Mouse (Mus musculus) liver, embryonic 11.5 days (tissue): ENCODE measurements around the gene Pyy. TPM values are rescaled to one million over a fixed set of nuclear protein-coding genes. Genes with fewer than 3 reads are reported as not detected.
A peak's percentile ranks its signal among the peaks of the same experiment; 100 is the strongest.

Experiments
- ATAC-seq: fragments of 200-750 bp; cut with Nextera tagmentation; replicated peaks from 2 replicates; pipeline ENCODE4 v1.8.0; 2017; ENCODE audit warnings: moderate number of reproducible peaks, mild to moderate bottlenecking, moderate TSS enrichment, moderate library complexity; ENCODE audit not compliant: low FRiP score
- DNase-seq: peaks from one replicate; pipeline ENCODE4 v3.0.0-alpha.2; 2017; ENCODE audit warnings: low spot score
- H3K27ac ChIP-seq: fragments of 300-500 bp; sonication (generic); 2 replicates; pipeline ENCODE4 v1.5.1; 2014; ENCODE audit warnings: mild to moderate bottlenecking, low read depth, low read length, control low read depth
- H3K27me3 ChIP-seq: fragments of 300-500 bp; sonication (generic); replicated peaks from 2 replicates; pipeline ENCODE4 v1.6.1; 2014; ENCODE audit warnings: low read length, mixed read lengths; ENCODE audit not compliant: control insufficient read depth, insufficient read depth
- H3K36me3 ChIP-seq: fragments of 300-500 bp; sonication (generic); 2 replicates; pipeline ENCODE4 v1.6.1; 2014; ENCODE audit warnings: mild to moderate bottlenecking, low read length, moderate library complexity, mixed read lengths; ENCODE audit not compliant: control insufficient read depth, insufficient read depth
- H3K4me1 ChIP-seq: fragments of 300-500 bp; sonication (generic); replicated peaks from 2 replicates; pipeline ENCODE4 v1.6.1; 2014; ENCODE audit warnings: low read length, mixed read lengths; ENCODE audit not compliant: control insufficient read depth, insufficient read depth
- H3K4me2 ChIP-seq: fragments of 300-500 bp; sonication (generic); 2 replicates; pipeline ENCODE4 v1.6.1; 2014; ENCODE audit warnings: mild to moderate bottlenecking, control low read depth, moderate library complexity
- H3K4me3 ChIP-seq: fragments of 300-500 bp; sonication (generic); 2 replicates; pipeline ENCODE4 v1.5.1; 2014; ENCODE audit warnings: low read depth, low read length, control low read depth
- H3K9ac ChIP-seq: fragments of 300-500 bp; sonication (generic); 2 replicates; pipeline ENCODE4 v1.6.1; 2014; ENCODE audit warnings: low read depth, low read length, control low read depth
- H3K9me3 ChIP-seq: fragments of 300-500 bp; sonication (generic); 2 replicates; pipeline ENCODE4 v1.6.1; 2016; ENCODE audit warnings: low read length, inconsistent platforms, mixed read lengths; ENCODE audit not compliant: control insufficient read depth
- WGBS: fragments of 180-500 bp; shearing (Covaris S2); extraction: QIAGEN DNeasy Blood & Tissue Kit; methylation state at CpG from one replicate; pipeline ENCODE4 v1.1.7; 2014; 5-methylcytosine and 5-hydroxymethylcytosine counted together
- polyA plus RNA-seq: library from polyadenylated mRNA; unstranded; fragments of >200 nt; fragmentation: Nextera tagmentation; extraction: Ambion mirVana; gene quantifications from 2 replicates; pipeline ENCODE4 v1.2.1, GENCODE M21; 2014

Pyy gene
- polyA plus RNA-seq, 1 experiment from 2014 or later: 1.0 TPM

DNA sequence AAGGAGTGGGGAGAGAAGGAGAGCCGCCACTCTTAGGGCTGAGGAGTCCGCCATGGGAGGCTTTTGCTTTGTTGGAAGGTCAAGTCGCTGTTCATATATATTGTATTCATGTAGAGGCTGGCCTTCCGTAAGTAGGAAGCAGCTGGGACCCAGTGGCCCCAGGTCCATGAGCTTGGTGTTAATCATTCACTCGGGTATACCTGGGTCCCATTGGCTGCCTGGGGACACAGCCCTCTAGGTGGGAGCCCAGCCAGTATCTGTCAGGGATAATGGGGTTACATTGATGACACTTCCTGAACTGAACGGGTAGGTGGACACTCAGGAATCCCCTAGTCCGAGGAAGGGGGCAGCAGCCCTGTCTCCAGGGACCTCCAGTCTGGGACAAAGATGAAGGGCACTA, 34.7 kb upstream of the Pyy start:
- Histone ChIP-seq H3K9me3 (no peaks in the 10 kb centered on the region), H3K4me2 (peak overlapping the region; percentile 17), H3K9ac (no peak overlapping the region), H3K4me1 (peaks cover 15% of the 10 kb centered on the region), H3K36me3 (no peaks in the 10 kb centered on the region), H3K27ac (peak overlapping the region; percentile 43), H3K27me3 (peaks cover 49% of the 10 kb centered on the region), H3K4me3 (no peak overlapping the region)
- 59% methylated on average over 7 of the region's 7 CpGs for WGBS
- no peak for DNase-seq
- ATAC-seq: 0 out of 2 replicates have a peak, but pooled peaks have one; percentile 22

DNA sequence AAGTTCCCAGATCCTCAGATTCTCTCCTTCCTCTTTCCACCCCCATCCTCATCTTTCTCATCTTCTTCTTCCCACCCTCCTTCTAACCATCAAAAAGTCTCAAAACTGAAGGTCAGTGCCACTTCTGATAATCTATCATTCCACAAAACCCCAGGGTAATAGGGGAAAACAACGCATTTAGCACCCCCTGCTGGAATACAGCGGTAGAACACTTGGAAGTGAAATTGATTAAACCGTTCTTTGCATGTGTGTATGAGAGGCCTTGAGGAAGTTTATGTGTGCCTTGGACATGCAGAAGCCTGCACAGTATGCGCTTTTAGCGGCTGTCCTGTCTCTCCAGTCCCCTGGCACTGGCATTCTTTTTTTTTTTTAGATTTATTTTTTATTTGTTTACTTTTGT, 32.9 kb upstream of the Pyy start:
- 4% methylated on average over 5 of the region's 5 CpGs for WGBS
- ATAC-seq (no peak), DNase-seq (no peak)
- Histone ChIP-seq H3K27me3 (peaks cover 36% of the 10 kb centered on the region), H3K4me1 (peaks cover under 1% of the 10 kb centered on the region), H3K36me3 (no peaks in the 10 kb centered on the region), H3K4me3 (no peak overlapping the region), H3K4me2 (no peak overlapping the region), H3K27ac (no peak overlapping the region), H3K9me3 (no peaks in the 10 kb centered on the region), H3K9ac (no peak overlapping the region)

DNA sequence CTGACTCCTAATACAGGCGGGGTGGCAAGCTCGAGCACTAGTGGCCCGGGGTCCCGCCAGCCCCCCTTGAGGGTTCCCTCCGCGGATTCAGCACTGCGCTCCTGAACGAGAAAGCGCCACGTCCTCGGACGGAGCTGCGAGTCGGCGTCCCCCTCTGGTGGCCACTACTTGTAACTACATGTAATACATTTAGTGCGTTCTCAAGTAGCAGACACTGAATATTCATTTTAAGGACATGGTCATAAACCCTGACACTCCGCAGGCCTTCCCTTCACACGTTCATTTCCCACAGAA, 30.8 kb upstream of the Pyy start:
- WGBS: under 1% methylated on average over 18 of the region's 18 CpGs

DNA sequence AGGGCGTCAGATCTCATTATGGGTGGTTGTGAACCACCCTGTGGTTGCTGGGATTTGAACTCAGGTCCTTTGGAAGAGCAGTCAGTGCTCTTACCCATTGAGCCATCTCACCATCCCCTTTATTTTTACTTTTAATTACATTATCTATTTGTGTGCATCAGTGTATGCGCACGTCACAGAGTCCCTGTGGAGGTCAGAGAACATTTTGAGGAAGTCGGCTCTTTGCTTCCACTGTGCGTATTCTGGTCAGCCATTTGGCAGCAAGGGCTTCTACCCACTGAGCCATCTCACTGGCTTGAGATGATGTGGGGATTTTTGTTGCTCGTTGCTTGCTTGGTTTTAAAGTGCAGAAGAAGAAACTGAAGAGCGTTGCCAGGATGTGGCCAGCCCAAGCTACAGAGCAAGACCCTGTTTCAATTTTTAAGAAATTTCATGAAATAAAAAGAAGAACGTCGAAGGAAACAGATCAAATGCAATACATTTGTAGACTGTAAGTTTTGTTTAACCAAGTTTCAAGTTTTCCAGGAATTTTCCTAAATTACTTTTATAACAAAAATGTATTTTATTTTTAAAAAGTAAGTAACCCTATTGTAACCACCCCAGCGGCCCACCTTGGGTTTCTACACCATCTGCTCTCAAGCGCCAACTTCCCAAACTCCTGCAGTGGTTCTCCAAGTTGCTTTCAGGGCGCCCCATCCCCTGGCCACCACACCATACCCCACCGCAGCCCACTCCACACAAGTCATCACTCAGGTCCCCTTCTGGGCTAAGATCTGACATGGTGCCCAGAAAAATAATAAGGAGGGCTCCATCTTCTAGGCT, 30.2 kb upstream of the Pyy start:
- ATAC-seq (no peak), DNase-seq (no peak)
- H3K27ac ChIP-seq: no peak overlapping the region
- no peaks in the 10 kb centered on the region; the same call in 1 of the 2 replicates for H3K4me1 ChIP-seq
- H3K36me3 ChIP-seq: no peaks in the 10 kb centered on the region
- H3K9me3 ChIP-seq: no peaks in the 10 kb centered on the region
- peaks cover 17% of the 10 kb centered on the region for H3K27me3 ChIP-seq
- peak overlapping the region; percentile 62 for H3K4me2 ChIP-seq
- peak overlapping the region; percentile 22; the same call in 1 of the 2 replicates for H3K4me3 ChIP-seq
- 38% methylated on average over 13 of the region's 13 CpGs for WGBS
- H3K9ac ChIP-seq: no peak overlapping the region

More for the DNA sequence above, 30.8 kb upstream of the Pyy start:
- H3K27me3 ChIP-seq: peaks cover 22% of the 10 kb centered on the region
- H3K4me2 ChIP-seq: peak overlapping the region; percentile 62
- H3K9me3 ChIP-seq: no peaks in the 10 kb centered on the region
- H3K27ac ChIP-seq: no peak overlapping the region
- no peak overlapping the region for H3K9ac ChIP-seq
- no peaks in the 10 kb centered on the region; the same call in 1 of the 2 replicates for H3K4me1 ChIP-seq
- peak; percentile 69 for DNase-seq
- peak overlapping the region; percentile 22; the same call in 1 of the 2 replicates for H3K4me3 ChIP-seq
- no peak for ATAC-seq
- no peaks in the 10 kb centered on the region for H3K36me3 ChIP-seq

GRCm38 (mm10) chr11:102134516-102134915, 26.9 kb upstream of the Pyy start:
- H3K27me3 ChIP-seq: peaks cover 12% of the 10 kb centered on the region

GRCm38 (mm10) chr11:102117386-102117785, 9.8 kb upstream of the Pyy start:
- 66% methylated on average over 6 of the region's 6 CpGs for WGBS
- Histone ChIP-seq H3K9me3 (no peaks in the 10 kb centered on the region), H3K27ac (no peak overlapping the region), H3K9ac (no peak overlapping the region), H3K27me3 (peaks cover 13% of the 10 kb centered on the region), H3K4me2 (peak overlapping the region; percentile 33), H3K4me1 (peaks cover 4% of the 10 kb centered on the region), H3K4me3 (no peak overlapping the region), H3K36me3 (no peaks in the 10 kb centered on the region)
- no peak for DNase-seq
- ATAC-seq: peak; percentile 75

More at GRCm38 (mm10) chr11:102134516-102134915, 26.9 kb upstream of the Pyy start:
- Histone ChIP-seq H3K4me2 (no peak overlapping the region), H3K4me3 (no peak overlapping the region), H3K9ac (no peak overlapping the region), H3K4me1 (peaks cover 7% of the 10 kb centered on the region), H3K27ac (no peak overlapping the region), H3K9me3 (no peaks in the 10 kb centered on the region), H3K36me3 (no peaks in the 10 kb centered on the region)
- 23% methylated on average over 4 of the region's 4 CpGs for WGBS
- ATAC-seq (no peak), DNase-seq (no peak)

DNA sequence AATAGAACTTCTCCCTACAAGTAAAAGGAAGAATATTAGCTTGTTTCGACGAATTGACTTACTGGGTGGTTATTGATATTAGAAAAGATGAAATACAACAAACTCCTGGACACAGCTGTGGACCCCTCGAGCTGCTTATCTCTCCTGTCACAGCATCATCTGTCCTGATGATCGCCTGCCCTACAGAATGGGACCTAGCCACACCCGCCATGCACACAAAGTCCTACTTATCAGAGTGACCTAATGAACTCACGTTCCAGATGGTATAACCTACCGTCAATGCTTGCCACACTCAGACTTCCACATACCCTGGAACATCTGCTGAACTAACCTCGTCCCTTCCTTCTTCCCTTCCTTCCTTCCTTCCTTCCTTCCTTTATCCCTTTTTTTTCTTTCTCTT, 8.6 kb upstream of the Pyy start:
- 36% methylated on average over 8 of the region's 8 CpGs for WGBS
- Histone ChIP-seq H3K27me3 (peaks cover 13% of the 10 kb centered on the region), H3K36me3 (no peaks in the 10 kb centered on the region), H3K4me2 (peak overlapping the region; percentile 7; the same call in 1 of the 2 replicates), H3K9me3 (no peaks in the 10 kb centered on the region), H3K4me1 (peaks cover 4% of the 10 kb centered on the region), H3K27ac (no peak overlapping the region), H3K9ac (no peak overlapping the region), H3K4me3 (no peak overlapping the region)
- no peak for DNase-seq
- no peak; the same call in 1 of the 2 replicates for ATAC-seq

- 59% methylated on average over 5 of the region's 5 CpGs for WGBS
- Histone ChIP-seq H3K27ac (no peak overlapping the region), H3K27me3 (peaks cover 50% of the 10 kb centered on the region), H3K4me1 (peaks cover 7% of the 10 kb centered on the region; the same call in 1 of the 2 replicates), H3K9me3 (no peaks in the 10 kb centered on the region), H3K4me3 (no peak overlapping the region), H3K9ac (no peak overlapping the region), H3K4me2 (no peak overlapping the region), H3K36me3 (no peaks in the 10 kb centered on the region)
- DNase-seq: no peak
- ATAC-seq: no peak
Measured at GRCm38 (mm10) chr11:102111576-102111975, 3.9 kb upstream of the Pyy start.

GRCm38 (mm10) chr11:102106911-102107310, 721 bp downstream of the Pyy start:
- 2% methylated on average over 20 of the region's 21 CpGs for WGBS
- Histone ChIP-seq H3K36me3 (no peaks in the 10 kb centered on the region), H3K4me2 (peak overlapping the region; percentile 17; the same call in 1 of the 2 replicates), H3K9me3 (no peaks in the 10 kb centered on the region), H3K4me1 (peaks cover 13% of the 10 kb centered on the region), H3K27ac (no peak overlapping the region), H3K27me3 (peaks cover 77% of the 10 kb centered on the region), H3K4me3 (no peak overlapping the region), H3K9ac (no peak overlapping the region)
- ATAC-seq (no peak), DNase-seq (no peak)
